ENCODE assay signal across 24 mouse cellular contexts in genomic region chr14:15273107-15273506, GRCm38 (mm10).
A peak's percentile ranks its signal among the peaks of the same experiment; 100 is the strongest.
DNase-seq lines count a peak whose midpoint lies in the region; ATAC-seq lines count a peak whose summit lies in the region.
"Had no signal": no experiment of that assay in that cellular context is flagged by ENCODE, and none has a peak within 500 bp of the region (broad histone marks: within the 10 kb centered on the region; RNA-seq: fewer than 3 reads in every experiment).

No protein-coding gene starts in this region.

- H3K27me3 ChIP-seq in intestine, embryonic 16.5 days (replicated peaks; ENCODE audit: control insufficient read depth, insufficient read depth, low read length), result no peaks in the 10 kb centered on the region
- H3K27me3 ChIP-seq: embryonic facial prominence, embryonic 13.5 days; forebrain, embryonic 13.5 days; hindbrain, embryonic 12.5 days; hindbrain, embryonic 15.5 days had no signal

- H3K4me2 ChIP-seq in intestine, embryonic 16.5 days (ENCODE audit: low read depth, low read length), result no peak overlapping the region
- H3K4me2 ChIP-seq: embryonic facial prominence, embryonic 13.5 days; forebrain, embryonic 13.5 days; heart, embryonic 11.5 days; hindbrain, embryonic 12.5 days; hindbrain, embryonic 15.5 days had no signal

- peak; percentile 53 for ATAC-seq in activated CD4-positive, CD25-positive, alpha-beta regulatory T cell, adult 4 months
- peak; percentile 66 for ATAC-seq in inflammation-experienced regulatory T-cells, adult 6 months
- no peak for ATAC-seq in intestine, embryonic 16.5 days
- ATAC-seq: forebrain, embryonic 13.5 days; forebrain, embryonic 16.5 days had no signal

- no peak overlapping the region for H3K4me3 ChIP-seq in intestine, embryonic 16.5 days (ENCODE audit: low read length)
- H3K4me3 ChIP-seq: embryonic facial prominence, embryonic 10.5 days; embryonic facial prominence, embryonic 13.5 days; erythroblast, embryonic 14.5 days; forebrain, embryonic 13.5 days; hindbrain, embryonic 12.5 days; hindbrain, embryonic 15.5 days had no signal

- WGBS in intestine, embryonic 16.5 days, result 61% methylated on average over 1 of the region's 1 CpGs

- H3K27ac ChIP-seq in intestine, embryonic 16.5 days (ENCODE audit: low read length), result no peak overlapping the region
- H3K27ac ChIP-seq: embryonic facial prominence, embryonic 10.5 days; embryonic facial prominence, embryonic 13.5 days; forebrain, embryonic 13.5 days; hindbrain, embryonic 12.5 days; hindbrain, embryonic 15.5 days had no signal

- peak; percentile 2 for DNase-seq in lung, postnatal 25 days (ENCODE audit: low spot score)
- DNase-seq in lung, postnatal 4 days, result no peak
- DNase-seq in right cerebral cortex, postnatal 14 days, result no peak
- DNase-seq in left cerebral cortex, adult 9 months (ENCODE audit: low spot score in 2 of 2), result no peak
- DNase-seq: adrenal gland, adult 2 months; adrenal gland, postnatal 14 days; cerebellum, adult 11-12 months; cerebellum, adult 8-10 months; cerebellum, postnatal 10 days; cerebellum, postnatal 36 days; embryo, embryonic 11 days; gastrocnemius, postnatal 10 days; heart, adult 11 months had no signal

- no peaks in the 10 kb centered on the region for H3K36me3 ChIP-seq in intestine, embryonic 16.5 days (ENCODE audit: control insufficient read depth, insufficient read depth, low read length)
- H3K36me3 ChIP-seq: embryonic facial prominence, embryonic 10.5 days; embryonic facial prominence, embryonic 13.5 days; hindbrain, embryonic 12.5 days; hindbrain, embryonic 15.5 days had no signal

- no peaks in the 10 kb centered on the region for H3K9me3 ChIP-seq in intestine, embryonic 16.5 days (ENCODE audit: control insufficient read depth, low read length)
- H3K9me3 ChIP-seq: embryonic facial prominence, embryonic 10.5 days; embryonic facial prominence, embryonic 13.5 days; forebrain, embryonic 13.5 days; hindbrain, embryonic 12.5 days; hindbrain, embryonic 15.5 days had no signal

- no peaks in the 10 kb centered on the region for H3K4me1 ChIP-seq in intestine, embryonic 16.5 days (ENCODE audit: control insufficient read depth, insufficient read depth, low read length)
- H3K4me1 ChIP-seq: embryonic facial prominence, embryonic 10.5 days; embryonic facial prominence, embryonic 13.5 days; forebrain, embryonic 13.5 days; hindbrain, embryonic 12.5 days; hindbrain, embryonic 15.5 days had no signal

- no peak overlapping the region for H3K9ac ChIP-seq in intestine, embryonic 16.5 days (ENCODE audit: low read depth, low read length)
- H3K9ac ChIP-seq: embryonic facial prominence, embryonic 13.5 days; forebrain, embryonic 13.5 days; hindbrain, embryonic 12.5 days; hindbrain, embryonic 15.5 days had no signal
